Comparison of ENCODE assay signal across 31 mouse cellular contexts in genomic region chr3:101036001-101036400, GRCm38 (mm10). TPM values are rescaled to one million over a fixed set of nuclear protein-coding genes. Genes with fewer than 3 reads are reported as not detected.
"Had no signal": no experiment of that assay in that cellular context is flagged by ENCODE, and none has a peak within 500 bp of the region (broad histone marks: within the 10 kb centered on the region; RNA-seq: fewer than 3 reads in every experiment).

No protein-coding gene starts in this region.

- H3K36me3 ChIP-seq: limb, embryonic 15.5 days; liver, embryonic 12.5 days; liver, embryonic 13.5 days; liver, embryonic 15.5 days; midbrain, embryonic 10.5 days; midbrain, embryonic 12.5 days; midbrain, embryonic 13.5 days; midbrain, embryonic 15.5 days had no signal

- ATAC-seq: liver, embryonic 12.5 days; liver, postnatal 0 days; lung, postnatal 0 days; midbrain, embryonic 13.5 days; midbrain, embryonic 15.5 days; midbrain, embryonic 16.5 days had no signal

- H3K27ac ChIP-seq: limb, embryonic 10.5 days; limb, embryonic 12.5 days; limb, embryonic 13.5 days; limb, embryonic 15.5 days; liver, embryonic 12.5 days; liver, embryonic 13.5 days; liver, embryonic 14.5 days; liver, embryonic 15.5 days; lung, embryonic 15.5 days; macrophage; midbrain, embryonic 10.5 days; midbrain, embryonic 12.5 days; midbrain, embryonic 13.5 days; midbrain, embryonic 15.5 days had no signal

- DNase-seq: left cerebral cortex, postnatal 4 days; liver; liver, embryonic 13.5 days; liver, postnatal 0 days; lung, adult 18-20 months; lung, adult 2 months; lung, embryonic 14.5 days; lung, postnatal 10 days; lung, postnatal 14 days; lung, postnatal 36 days; lung, postnatal 4 days; midbrain, embryonic 14.5 days had no signal

- H3K27me3 ChIP-seq: limb, embryonic 12.5 days; limb, embryonic 13.5 days; limb, embryonic 15.5 days; liver, embryonic 12.5 days; liver, embryonic 13.5 days; liver, embryonic 15.5 days; lung, embryonic 15.5 days; midbrain, embryonic 12.5 days; midbrain, embryonic 13.5 days; midbrain, embryonic 15.5 days had no signal

- H3K9me3 ChIP-seq: limb, embryonic 10.5 days; limb, embryonic 12.5 days; limb, embryonic 13.5 days; limb, embryonic 15.5 days; liver, embryonic 12.5 days; liver, embryonic 13.5 days; liver, embryonic 15.5 days; lung, embryonic 15.5 days; megakaryocyte, embryonic 14.5 days; midbrain, embryonic 10.5 days; midbrain, embryonic 12.5 days; midbrain, embryonic 13.5 days; midbrain, embryonic 15.5 days had no signal

- H3K4me3 ChIP-seq: limb, embryonic 10.5 days; limb, embryonic 12.5 days; limb, embryonic 13.5 days; limb, embryonic 15.5 days; liver, embryonic 12.5 days; liver, embryonic 13.5 days; liver, embryonic 15.5 days; lung, embryonic 15.5 days; megakaryocyte, embryonic 14.5 days; midbrain, embryonic 10.5 days; midbrain, embryonic 12.5 days; midbrain, embryonic 13.5 days; midbrain, embryonic 15.5 days; myocyte had no signal

- H3K4me2 ChIP-seq: limb, embryonic 12.5 days; limb, embryonic 13.5 days; limb, embryonic 15.5 days; liver, embryonic 11.5 days; liver, embryonic 12.5 days; liver, embryonic 13.5 days; liver, embryonic 15.5 days; lung, embryonic 14.5 days; lung, embryonic 15.5 days; midbrain, embryonic 11.5 days; midbrain, embryonic 12.5 days; midbrain, embryonic 13.5 days; midbrain, embryonic 15.5 days had no signal

- H3K9ac ChIP-seq: limb, embryonic 12.5 days; limb, embryonic 13.5 days; limb, embryonic 15.5 days; liver, embryonic 12.5 days; liver, embryonic 13.5 days; liver, embryonic 14.5 days; liver, embryonic 15.5 days; liver, postnatal 0 days; lung, embryonic 14.5 days; lung, embryonic 15.5 days; midbrain, embryonic 12.5 days; midbrain, embryonic 13.5 days; midbrain, embryonic 15.5 days had no signal

- H3K4me1 ChIP-seq: liver, embryonic 12.5 days; megakaryocyte, embryonic 14.5 days; midbrain, embryonic 12.5 days; midbrain, embryonic 13.5 days; midbrain, embryonic 15.5 days had no signal

RNA-seq across cellular contexts. Expression of gene Cd101, which starts 6.6 kb away (rescaled TPM):
- polyA plus RNA-seq: liver, embryonic 11.5 days; midbrain, embryonic 11.5 days; midbrain, embryonic 12.5 days; midbrain, embryonic 13.5 days; midbrain, embryonic 14.5 days; midbrain, embryonic 15.5 days; midbrain, embryonic 16.5 days; myocyte had no signal
